Mouse (Mus musculus) ovary, postnatal 10 days (tissue): ENCODE measurements at regions not wholly inside any gene's neighbourhood (a gene's known extent, or its start where the extent isn't known, plus 50 kb on each side); places are given as distances from the start of the nearest gene placed in this dataset.

Source experiments
- DNase-seq: peaks from one replicate; pipeline ENCODE4 v3.0.0; 2022; ENCODE audit warnings: low spot score

DNA sequence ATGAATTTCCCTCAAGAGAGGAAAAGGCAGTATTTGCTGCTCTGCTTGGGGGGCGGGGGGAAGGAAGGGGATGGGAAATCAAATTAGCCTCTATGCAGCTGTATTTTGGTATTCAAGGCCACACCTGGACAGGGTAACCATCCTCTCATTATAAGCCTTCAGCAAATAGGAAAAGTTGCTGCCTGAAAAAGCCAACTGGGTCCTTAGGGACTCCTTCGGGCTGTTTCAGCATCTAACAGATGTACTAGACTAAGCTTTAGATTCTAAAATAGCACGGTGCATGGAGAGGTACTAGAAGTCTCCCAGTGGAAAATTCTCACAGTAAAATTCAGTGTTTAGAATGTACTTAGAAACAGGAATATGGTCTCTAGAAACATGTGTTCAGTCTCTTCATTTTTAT lies 183.1 kb downstream of the Gm13691 start:
- DNase-seq: no peak

GRCm38 (mm10) chr2:84183624-84184287 lies 193.4 kb downstream of the Gm13691 start:
- no peak for DNase-seq

DNA sequence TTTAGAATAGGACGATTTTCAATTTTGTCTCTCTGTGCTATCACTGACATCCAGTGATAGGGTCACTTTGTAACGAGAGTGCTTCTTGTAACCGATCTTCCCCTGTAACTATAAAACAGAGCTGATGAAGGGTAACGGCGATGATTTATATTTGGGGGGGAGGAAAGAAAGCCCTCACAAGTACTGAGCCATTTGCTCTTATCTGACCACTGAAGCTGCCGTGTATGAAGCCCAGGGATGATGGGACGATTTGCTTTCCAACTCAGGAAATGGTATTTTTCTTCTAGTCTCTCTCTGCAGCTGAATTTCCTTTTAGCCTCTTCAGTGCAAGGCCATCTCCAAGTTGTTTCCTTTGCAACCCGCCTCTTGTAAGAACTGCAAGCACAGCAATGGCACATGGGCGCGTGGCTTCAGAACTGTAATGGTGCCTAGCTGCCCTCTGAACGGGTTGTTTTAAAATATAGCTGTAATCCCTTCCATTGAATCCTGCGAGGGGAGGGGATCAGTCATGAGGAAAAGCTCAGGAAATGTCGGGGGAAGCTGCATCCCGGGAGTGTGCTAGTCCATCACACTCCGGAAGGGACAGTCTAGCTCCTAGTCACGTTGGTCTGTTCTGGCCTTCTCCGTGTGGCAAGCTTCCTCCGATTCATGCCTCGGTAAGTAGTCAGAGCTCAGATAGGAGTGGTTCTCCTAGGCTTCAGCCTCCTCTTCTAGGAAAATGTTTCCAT lies 194.1 kb downstream of the Gm13691 start:
- no peak for DNase-seq

DNA sequence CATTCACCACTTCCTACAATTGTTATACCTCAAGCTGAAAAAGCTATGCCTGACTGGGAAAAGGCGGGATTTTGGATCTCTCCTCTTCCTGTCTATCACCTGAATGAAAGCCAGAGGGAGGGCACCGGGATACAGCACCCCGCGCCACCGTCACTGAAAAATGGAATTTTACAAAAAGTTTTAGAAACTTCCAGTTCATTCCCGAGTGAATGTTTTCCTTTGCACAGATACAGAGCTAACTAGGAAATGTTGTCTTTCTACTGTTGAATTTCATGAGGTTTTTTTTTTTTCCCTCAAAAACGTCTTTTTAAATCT lies 194.6 kb downstream of the Gm13691 start:
- DNase-seq: no peak

DNA sequence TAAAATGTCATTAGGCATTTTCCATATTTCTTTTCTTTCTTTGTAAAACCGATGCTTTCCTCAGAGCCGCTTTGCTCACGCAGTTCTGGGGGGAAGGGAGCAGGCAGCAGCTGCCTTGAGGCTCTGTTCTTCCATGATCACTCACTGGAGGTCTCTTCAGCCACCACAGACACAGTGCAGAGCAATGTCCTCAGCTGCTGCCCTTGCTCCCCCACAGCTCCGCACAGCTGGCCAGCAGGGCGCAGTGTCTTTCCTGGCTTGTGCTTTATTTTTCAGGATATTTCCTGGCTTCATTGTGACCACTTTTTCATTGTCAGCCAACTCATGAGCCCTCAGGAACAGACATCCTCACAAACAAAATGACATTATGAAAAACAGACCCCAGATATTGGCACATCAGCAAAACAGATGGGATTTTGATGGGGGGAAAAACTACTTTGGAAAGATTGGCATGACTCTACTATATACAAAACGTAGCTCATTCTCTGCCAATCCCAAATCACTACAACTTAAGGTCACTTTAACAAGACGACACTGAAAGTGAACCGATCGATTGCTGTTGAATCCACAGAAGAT lies 195.9 kb downstream of the Gm13691 start:
- peak; percentile 16 for DNase-seq

DNA sequence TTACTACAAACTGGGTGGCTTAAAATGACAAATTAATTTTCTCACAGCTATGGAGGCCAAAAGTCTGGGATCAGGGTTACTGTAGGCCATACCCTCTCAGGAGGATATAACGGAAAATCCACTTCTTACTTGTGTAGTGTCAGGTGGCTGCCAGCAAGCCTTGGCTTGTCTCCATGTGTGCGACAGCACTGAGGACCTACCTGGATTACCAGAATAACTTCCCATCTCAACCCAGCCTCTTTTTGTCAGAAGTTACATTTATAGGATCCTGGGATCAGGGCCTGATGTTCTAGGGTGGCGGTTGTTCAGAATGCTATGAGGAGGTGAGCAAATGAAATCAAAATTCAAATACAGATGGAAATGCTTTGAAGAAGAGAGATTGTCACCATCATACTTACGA lies 197.1 kb downstream of the Gm13691 start:
- no peak for DNase-seq

GRCm38 (mm10) chr2:84189302-84189701 lies 198.9 kb downstream of the Gm13691 start:
- no peak for DNase-seq

DNA sequence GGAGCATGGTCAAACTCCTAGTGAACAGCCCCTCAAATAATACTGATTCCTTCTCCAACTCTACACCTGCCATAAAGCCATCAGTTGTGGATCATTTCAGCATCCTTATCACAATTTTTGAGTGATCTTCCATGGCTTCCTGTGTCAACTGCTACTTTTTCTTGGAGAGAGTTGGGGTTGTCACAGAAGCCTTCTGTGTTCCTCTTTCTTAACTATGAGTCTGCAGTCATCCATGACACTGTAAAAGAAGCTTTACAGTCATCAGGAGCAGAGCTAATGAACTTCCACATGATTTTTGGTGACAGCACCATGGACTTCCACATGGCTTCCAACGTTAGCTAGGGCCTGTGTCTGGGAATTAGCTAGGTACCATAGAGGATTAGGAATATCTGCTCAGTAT lies 208.1 kb downstream of the Calcrl start:
- no peak for DNase-seq

GRCm38 (mm10) chr2:84222049-84222448 lies 203.2 kb downstream of the Calcrl start:
- no peak for DNase-seq

GRCm38 (mm10) chr2:84229777-84230176 lies 195.4 kb downstream of the Calcrl start:
- DNase-seq: no peak

- no peak for DNase-seq
Observed at GRCm38 (mm10) chr2:84235641-84236040, 189.6 kb downstream of the Calcrl start.

- no peak for DNase-seq
Observed at GRCm38 (mm10) chr2:84241244-84241643, 184.0 kb downstream of the Calcrl start.

GRCm38 (mm10) chr2:84241986-84242385 lies 183.2 kb downstream of the Calcrl start:
- DNase-seq: no peak

DNA sequence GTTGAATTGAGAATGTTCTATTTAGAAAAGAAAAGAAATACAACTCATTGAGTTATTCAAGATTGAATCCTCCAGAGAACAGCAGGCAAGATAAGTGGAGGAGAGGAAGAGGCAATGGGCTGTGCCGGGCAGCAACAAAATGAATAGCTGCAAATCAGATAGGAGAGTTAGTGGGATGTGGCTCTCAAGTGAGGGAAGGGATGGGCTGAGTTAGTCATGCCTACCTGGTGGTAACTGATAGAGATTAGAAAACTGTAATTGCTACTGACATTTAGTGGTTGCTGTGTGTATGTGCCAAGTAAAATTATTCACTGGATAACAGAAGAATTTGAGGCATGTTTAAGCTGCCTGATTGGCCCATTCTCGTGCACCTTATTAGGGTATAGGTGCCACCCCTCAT lies 179.3 kb downstream of the Calcrl start:
- no peak for DNase-seq

DNA sequence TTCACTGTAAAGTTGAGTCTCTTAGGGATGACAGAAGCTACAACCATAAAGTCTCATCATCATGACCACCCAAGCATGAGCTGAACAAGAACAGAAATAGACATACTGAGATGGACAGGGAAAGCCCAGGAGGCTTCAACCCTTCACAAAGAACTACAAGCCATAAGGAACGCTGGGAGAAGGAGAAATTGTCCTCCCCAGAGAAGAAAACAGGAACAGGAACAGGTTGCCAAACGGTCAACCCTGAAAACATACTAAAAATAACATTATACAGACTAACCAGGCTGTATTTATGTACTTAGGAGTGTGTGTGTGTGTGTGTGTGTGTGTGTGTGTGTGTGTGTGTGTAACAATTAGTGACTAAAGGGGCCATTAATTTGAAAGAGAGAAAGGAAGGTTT lies 178.6 kb downstream of the Calcrl start:
- no peak for DNase-seq

DNA sequence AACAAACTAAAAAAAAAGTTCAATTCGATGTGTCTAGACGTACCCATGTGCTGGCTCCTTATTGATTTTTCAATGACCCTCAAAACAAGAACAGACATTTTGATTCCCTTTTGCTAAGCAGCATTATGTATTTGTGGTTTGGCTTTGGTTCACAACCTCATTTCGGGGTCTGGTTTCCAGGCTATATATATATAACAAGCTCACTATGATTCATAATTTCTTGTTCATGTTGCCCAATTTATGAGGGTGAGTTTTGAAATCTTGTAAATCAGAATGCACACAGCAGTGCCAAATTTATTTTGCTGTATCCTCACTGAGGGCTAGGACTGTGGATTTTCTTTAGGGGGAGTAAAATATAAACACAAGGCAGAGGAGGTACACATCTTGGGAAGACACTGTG lies 177.0 kb downstream of the Calcrl start:
- DNase-seq: no peak

DNA sequence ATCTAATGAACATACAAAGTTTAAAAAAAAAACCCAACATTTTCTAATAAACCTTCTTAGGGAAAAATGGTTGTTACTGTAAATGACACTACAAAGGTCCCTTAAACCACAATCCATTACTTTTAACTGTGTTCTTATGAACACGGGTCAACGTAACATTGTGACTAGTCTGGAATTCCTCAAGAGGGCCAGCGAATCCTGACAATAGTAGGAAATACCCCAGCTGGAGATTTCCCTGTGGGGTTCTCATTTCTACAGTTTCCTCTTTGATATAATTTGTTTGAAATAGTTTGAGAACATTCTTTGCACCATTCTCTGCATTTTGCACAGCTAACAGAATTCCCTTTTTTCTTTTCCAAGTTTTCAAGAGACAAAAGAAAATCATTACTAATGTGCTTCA lies 175.3 kb downstream of the Calcrl start:
- no peak for DNase-seq

DNA sequence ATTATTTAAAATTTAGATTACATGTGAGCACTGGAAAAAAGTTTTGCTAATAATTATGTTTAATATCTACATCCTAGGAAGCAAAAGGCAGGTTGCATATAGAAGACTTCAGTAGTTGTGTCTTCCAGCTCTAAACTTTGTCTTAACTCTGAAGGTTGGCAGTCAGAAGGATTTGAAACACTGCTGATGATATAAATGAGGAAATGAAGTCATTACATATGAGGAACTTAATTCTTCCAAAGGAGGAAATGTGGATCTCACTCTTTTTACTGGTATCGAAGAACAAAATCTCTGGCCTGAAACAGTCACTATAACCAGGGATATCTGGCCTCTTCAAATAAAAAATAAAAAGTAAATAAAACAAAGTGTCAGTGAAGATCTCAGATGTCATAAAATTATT lies 173.1 kb downstream of the Calcrl start:
- no peak for DNase-seq

- DNase-seq: no peak
Observed at GRCm38 (mm10) chr2:84258339-84259006, 166.7 kb downstream of the Calcrl start.

DNA sequence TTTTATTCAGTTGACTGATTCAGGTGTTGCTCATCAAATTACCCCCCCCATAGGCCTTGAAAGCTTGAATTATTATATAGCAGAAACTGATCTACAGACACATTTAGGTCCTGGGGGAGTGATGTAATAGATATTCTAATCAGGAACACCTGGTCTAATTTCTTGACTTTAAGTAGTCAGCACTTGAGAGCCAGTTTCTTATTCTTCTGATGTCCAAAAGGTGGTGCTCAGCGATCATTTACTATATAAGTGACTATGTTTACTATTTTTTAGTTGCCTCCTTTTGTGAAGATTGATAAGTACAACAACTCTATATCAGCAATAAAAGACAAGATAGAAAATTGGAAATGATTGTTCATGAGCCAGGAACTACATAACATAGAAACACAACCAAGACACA lies 166.0 kb downstream of the Calcrl start:
- no peak for DNase-seq

DNA sequence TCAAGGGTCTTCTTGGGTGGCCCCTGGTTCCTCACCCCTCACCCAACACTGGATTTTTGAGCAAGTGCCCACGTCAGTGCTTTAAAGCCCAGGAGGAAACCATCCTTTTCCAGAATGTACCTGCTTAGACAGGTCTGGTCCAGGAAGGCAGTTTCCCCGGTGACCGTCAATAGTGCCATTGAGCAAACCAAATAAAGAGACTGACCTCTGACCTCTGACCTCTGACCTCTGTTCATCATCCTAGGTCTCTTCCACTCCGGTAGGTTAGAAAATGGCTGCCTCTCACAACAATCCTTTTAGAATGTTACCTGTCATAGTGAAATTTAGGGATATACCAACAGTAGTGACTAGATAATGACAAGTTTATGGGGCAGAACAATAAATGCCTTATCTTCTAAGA lies 164.5 kb downstream of the Calcrl start:
- no peak for DNase-seq

DNA sequence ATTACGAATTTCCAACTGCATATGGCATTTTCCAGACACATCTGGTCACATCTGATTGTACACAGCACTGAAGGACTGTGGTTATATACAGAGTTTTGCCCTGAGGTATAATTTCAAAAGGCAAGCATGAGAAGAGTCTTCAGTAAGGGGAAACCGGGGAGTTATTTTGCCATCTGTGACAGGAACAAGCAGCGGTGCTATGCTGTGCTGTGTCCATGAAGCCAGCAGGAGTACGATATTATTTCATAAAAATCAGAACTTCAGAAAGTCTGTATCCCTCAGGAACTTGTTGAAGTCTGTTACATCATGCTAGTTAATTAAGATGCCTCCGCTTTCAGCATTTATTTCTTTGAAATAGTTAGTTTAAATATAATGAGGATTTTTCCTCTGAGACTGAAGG lies 163.7 kb downstream of the Calcrl start:
- DNase-seq: no peak

GRCm38 (mm10) chr2:84264485-84264884 lies 160.7 kb downstream of the Calcrl start:
- DNase-seq: no peak
